Mouse (Mus musculus) heart, embryonic 15.5 days (tissue): ENCODE measurements around the gene 1700049E17Rik1. TPM values are rescaled to one million over a fixed set of nuclear protein-coding genes. Genes with fewer than 3 reads are reported as not detected.
"Not testable (repeated sequence)": the region's sequence is repeated elsewhere in the genome, so short reads cannot be mapped to it uniquely, and the experiment has no call there.

Experiments used
- ATAC-seq: fragments of 200-750 bp; cut with Nextera tagmentation; replicated peaks from 2 replicates; pipeline ENCODE4 v1.8.0; 2017; ENCODE audit warnings: low read depth, moderate TSS enrichment; ENCODE audit not compliant: insufficient number of reproducible peaks, insufficient read depth, low FRiP score
- H3K27ac ChIP-seq: fragments of 300-500 bp; sonication (generic); 2 replicates; pipeline ENCODE4 v1.5.1; 2015; ENCODE audit warnings: mild to moderate bottlenecking, inconsistent platforms
- H3K27me3 ChIP-seq: fragments of 300-500 bp; sonication (generic); 2 replicates; pipeline ENCODE4 v1.6.1; 2015; ENCODE audit warnings: inconsistent platforms
- H3K36me3 ChIP-seq: fragments of 300-500 bp; sonication (generic); 2 replicates; pipeline ENCODE4 v1.6.1; 2015; ENCODE audit warnings: mild to moderate bottlenecking, inconsistent platforms
- H3K4me1 ChIP-seq: fragments of 300-500 bp; sonication (generic); replicated peaks from 2 replicates; pipeline ENCODE4 v1.6.1; 2015; ENCODE audit warnings: inconsistent platforms
- H3K4me2 ChIP-seq: fragments of 300-500 bp; sonication (generic); 2 replicates; pipeline ENCODE4 v1.6.1; 2015; ENCODE audit warnings: inconsistent platforms, mild to moderate bottlenecking, moderate library complexity
- H3K4me3 ChIP-seq: fragments of 300-500 bp; sonication (generic); 2 replicates; pipeline ENCODE4 v1.5.1; 2015; ENCODE audit warnings: mild to moderate bottlenecking, inconsistent platforms
- H3K9ac ChIP-seq: fragments of 300-500 bp; sonication (generic); 2 replicates; pipeline ENCODE4 v1.6.1; 2015; ENCODE audit warnings: mild to moderate bottlenecking, inconsistent platforms
- H3K9me3 ChIP-seq: fragments of 300-500 bp; sonication (generic); replicated peaks from 2 replicates; pipeline ENCODE4 v1.6.1; 2016; ENCODE audit warnings: inconsistent platforms
- whole genome bisulfite sequencing: fragments of 180-500 bp; shearing (Covaris S2); methylation state at CpG from one replicate; pipeline ENCODE4 v1.1.7; 2015; ENCODE audit warnings: mixed read lengths; 5-methylcytosine and 5-hydroxymethylcytosine counted together
- polyA plus RNA-seq: library from polyadenylated mRNA; unstranded; fragments of >200 nt; fragmentation: Nextera tagmentation; extraction: Ambion mirVana; gene quantifications from 2 replicates; pipeline ENCODE4 v1.2.1, GENCODE M21; 2015

1700049E17Rik1 gene
- not detected in 2 replicates for polyA plus RNA-seq

GRCm38 (mm10) chr14:41924649-41925048, at the start of gene 1700049E17Rik1:
Gene 1700049E17Rik1 (plus strand): TSS chr14:41924949.
- H3K27me3 ChIP-seq, ATAC-seq, H3K4me1 ChIP-seq, H3K36me3 ChIP-seq, H3K27ac ChIP-seq, H3K9ac ChIP-seq, H3K4me2 ChIP-seq, H3K9me3 ChIP-seq, H3K4me3 ChIP-seq: not testable (repeated sequence)
- WGBS = no CpG with 5 or more reads among the region's 1 CpGs

- WGBS = no CpG with 5 or more reads among the region's 2 CpGs
- H3K9me3 ChIP-seq, H3K4me1 ChIP-seq, H3K4me3 ChIP-seq, ATAC-seq, H3K36me3 ChIP-seq, H3K27ac ChIP-seq, H3K27me3 ChIP-seq, H3K9ac ChIP-seq, H3K4me2 ChIP-seq: not testable (repeated sequence)
Observed at GRCm38 (mm10) chr14:41907190-41907589, 17.6 kb upstream of the 1700049E17Rik1 start, which contains the start of gene Gm7980. Gene Gm7980 (minus strand): TSS chr14:41907290.

- H3K9me3 ChIP-seq, ATAC-seq: not testable (repeated sequence)
Observed at GRCm38 (mm10) chr14:41943695-41944094, 18.9 kb downstream of the 1700049E17Rik1 start, which contains the start of gene 1700024B05Rik. Gene 1700024B05Rik (plus strand): TSS chr14:41943995.

GRCm38 (mm10) chr14:41964095-41964494, 39.3 kb downstream of the 1700049E17Rik1 start:
- 63% methylated on average over 4 of the region's 4 CpGs for WGBS
- not testable (repeated sequence) for H3K27me3 ChIP-seq, ATAC-seq

More at GRCm38 (mm10) chr14:41943695-41944094, 18.9 kb downstream of the 1700049E17Rik1 start, which contains the start of gene 1700024B05Rik:
- not testable (repeated sequence) for H3K9ac ChIP-seq, H3K36me3 ChIP-seq, H3K27me3 ChIP-seq, H3K4me2 ChIP-seq, H3K27ac ChIP-seq, H3K4me1 ChIP-seq, H3K4me3 ChIP-seq
- 82% methylated on average over 2 of the region's 2 CpGs for WGBS

GRCm38 (mm10) chr14:41967827-41968226, 43.1 kb downstream of the 1700049E17Rik1 start, which contains the start of gene Gm6401:
Gene Gm6401 (minus strand): TSS chr14:41967927.
- H3K27me3 ChIP-seq, H3K9me3 ChIP-seq, ATAC-seq, H3K27ac ChIP-seq, H3K4me3 ChIP-seq, H3K4me1 ChIP-seq, H3K4me2 ChIP-seq, H3K9ac ChIP-seq, H3K36me3 ChIP-seq: not testable (repeated sequence)
- WGBS = 68% methylated on average over 1 of the region's 1 CpGs

More at GRCm38 (mm10) chr14:41964095-41964494, 39.3 kb downstream of the 1700049E17Rik1 start:
- H3K9ac ChIP-seq, H3K4me1 ChIP-seq, H3K27ac ChIP-seq, H3K4me3 ChIP-seq, H3K36me3 ChIP-seq, H3K9me3 ChIP-seq, H3K4me2 ChIP-seq: not testable (repeated sequence)

GRCm38 (mm10) chr14:41968596-41968995, 43.8 kb downstream of the 1700049E17Rik1 start:
- H3K4me1 ChIP-seq, ATAC-seq: not testable (repeated sequence)

More at GRCm38 (mm10) chr14:41968596-41968995, 43.8 kb downstream of the 1700049E17Rik1 start:
- H3K27me3 ChIP-seq, H3K27ac ChIP-seq, H3K4me3 ChIP-seq, H3K9ac ChIP-seq, H3K9me3 ChIP-seq, H3K4me2 ChIP-seq, H3K36me3 ChIP-seq: not testable (repeated sequence)
- 47% methylated on average over 3 of the region's 3 CpGs for WGBS

Other genes starting within 250 kb of the 1700049E17Rik1 start
- gene Gm8068, start 223.1 kb upstream of the 1700049E17Rik1 start, polyA plus RNA-seq = not detected in 2 replicates
- gene Gm7929, start 174.3 kb upstream of the 1700049E17Rik1 start, polyA plus RNA-seq = not detected in 2 replicates
- not detected in 2 replicates for gene Gm47189, start 152.5 kb upstream of the 1700049E17Rik1 start, polyA plus RNA-seq
- not detected in 2 replicates for gene Gm7980, start 17.7 kb upstream of the 1700049E17Rik1 start, polyA plus RNA-seq
- not detected in 2 replicates for gene 1700024B05Rik, start 19.0 kb downstream of the 1700049E17Rik1 start, polyA plus RNA-seq
- not detected in 2 replicates for gene Gm6401, start 43.0 kb downstream of the 1700049E17Rik1 start, polyA plus RNA-seq
- not detected in 2 replicates for gene Gm3543, start 58.4 kb downstream of the 1700049E17Rik1 start, polyA plus RNA-seq
- not detected in 2 replicates for gene Gm7951, start 192.4 kb downstream of the 1700049E17Rik1 start, polyA plus RNA-seq
- not detected in 2 replicates for gene Gm17027, start 237.7 kb downstream of the 1700049E17Rik1 start, polyA plus RNA-seq